Mouse (Mus musculus) gastrocnemius, adult 18-20 months (tissue): ENCODE measurements around the gene Vps33a. TPM values are rescaled to one million over a fixed set of nuclear protein-coding genes. Genes with fewer than 3 reads are reported as not detected.

Experiments
- microRNA-seq: library from miRNA; unstranded; fragments of <30 nt; microRNA quantifications from one replicate; pipeline ENCODE4 v1.2.0, GENCODE M21; 2021
- total RNA-seq, 2 experiments: library from RNA; stranded (reverse); gene quantifications; 2 replicates each; pipeline ENCODE4 v1.2.3; 2021

Gene Vps33a
- total RNA-seq, 2 experiments from 2014 or later: 32.1 to 39.9 TPM

Small RNAs within 50 kb of the gene (microRNA-seq; reads per million reads assigned to microRNA genes)
- gene Mir7647: 3.4 reads per million, percentile 2 among the genes with 10 or more reads in this experiment

Other genes starting within 250 kb of the Vps33a start
- 10 to 100 TPM in 1 of 2 experiments, 1 to 10 TPM in 1; 9.4 to 10.5 TPM for gene Bcl7a, start 229.2 kb downstream of the Vps33a start, total RNA-seq
- gene Mlxip, start 178.2 kb downstream of the Vps33a start, total RNA-seq: 10 to 100 TPM; 59.3 to 63.2 TPM
- not detected for gene Lrrc43, start 83.7 kb downstream of the Vps33a start, total RNA-seq
- not detected for gene Il31, start 83.5 kb downstream of the Vps33a start, total RNA-seq
- under 1 TPM in 1 of 2 experiments, not detected in 1; 0.16 TPM for gene B3gnt4, start 62.6 kb downstream of the Vps33a start, total RNA-seq
- gene Diablo, start 48.9 kb downstream of the Vps33a start, total RNA-seq: 10 to 100 TPM; 35.7 to 45.1 TPM
- under 1 TPM in 1 of 2 experiments, not detected in 1; 0.43 TPM for gene Gm49027, start 47.5 kb downstream of the Vps33a start, total RNA-seq
- gene Clip1, start 111.6 kb upstream of the Vps33a start, total RNA-seq: 100 to 1,000 TPM; 326 to 336 TPM
- gene Zcchc8, start 148.1 kb upstream of the Vps33a start, total RNA-seq: 10 to 100 TPM; 16.2 to 18.0 TPM
- 10 to 100 TPM; 38.5 to 39.8 TPM for gene Rsrc2, start 176.4 kb upstream of the Vps33a start, total RNA-seq
- gene Kntc1, start 176.7 kb upstream of the Vps33a start, total RNA-seq: under 1 TPM; 0.09 to 0.14 TPM